Mouse (Mus musculus) heart, embryonic 15.5 days (tissue): ENCODE measurements around the gene Aipl1. TPM values are rescaled to one million over a fixed set of nuclear protein-coding genes. Genes with fewer than 3 reads are reported as not detected.

Source experiments
- ATAC-seq: fragments of 200-750 bp; cut with Nextera tagmentation; replicated peaks from 2 replicates; pipeline ENCODE4 v1.8.0; 2017; ENCODE audit warnings: low read depth, moderate TSS enrichment; ENCODE audit not compliant: insufficient number of reproducible peaks, insufficient read depth, low FRiP score
- H3K27ac ChIP-seq: fragments of 300-500 bp; sonication (generic); 2 replicates; pipeline ENCODE4 v1.5.1; 2015; ENCODE audit warnings: mild to moderate bottlenecking, inconsistent platforms
- H3K27me3 ChIP-seq: fragments of 300-500 bp; sonication (generic); 2 replicates; pipeline ENCODE4 v1.6.1; 2015; ENCODE audit warnings: inconsistent platforms
- H3K36me3 ChIP-seq: fragments of 300-500 bp; sonication (generic); 2 replicates; pipeline ENCODE4 v1.6.1; 2015; ENCODE audit warnings: mild to moderate bottlenecking, inconsistent platforms
- H3K4me1 ChIP-seq: fragments of 300-500 bp; sonication (generic); replicated peaks from 2 replicates; pipeline ENCODE4 v1.6.1; 2015; ENCODE audit warnings: inconsistent platforms
- H3K4me2 ChIP-seq: fragments of 300-500 bp; sonication (generic); 2 replicates; pipeline ENCODE4 v1.6.1; 2015; ENCODE audit warnings: inconsistent platforms, mild to moderate bottlenecking, moderate library complexity
- H3K4me3 ChIP-seq: fragments of 300-500 bp; sonication (generic); 2 replicates; pipeline ENCODE4 v1.5.1; 2015; ENCODE audit warnings: mild to moderate bottlenecking, inconsistent platforms
- H3K9ac ChIP-seq: fragments of 300-500 bp; sonication (generic); 2 replicates; pipeline ENCODE4 v1.6.1; 2015; ENCODE audit warnings: mild to moderate bottlenecking, inconsistent platforms
- H3K9me3 ChIP-seq: fragments of 300-500 bp; sonication (generic); replicated peaks from 2 replicates; pipeline ENCODE4 v1.6.1; 2016; ENCODE audit warnings: inconsistent platforms
- WGBS: fragments of 180-500 bp; shearing (Covaris S2); methylation state at CpG from one replicate; pipeline ENCODE4 v1.1.7; 2015; ENCODE audit warnings: mixed read lengths; 5-methylcytosine and 5-hydroxymethylcytosine counted together
- polyA plus RNA-seq: library from polyadenylated mRNA; unstranded; fragments of >200 nt; fragmentation: Nextera tagmentation; extraction: Ambion mirVana; gene quantifications from 2 replicates; pipeline ENCODE4 v1.2.1, GENCODE M21; 2015

Aipl1 gene
- polyA plus RNA-seq, 1 experiment from 2014 or later = 0.21 TPM

DNA sequence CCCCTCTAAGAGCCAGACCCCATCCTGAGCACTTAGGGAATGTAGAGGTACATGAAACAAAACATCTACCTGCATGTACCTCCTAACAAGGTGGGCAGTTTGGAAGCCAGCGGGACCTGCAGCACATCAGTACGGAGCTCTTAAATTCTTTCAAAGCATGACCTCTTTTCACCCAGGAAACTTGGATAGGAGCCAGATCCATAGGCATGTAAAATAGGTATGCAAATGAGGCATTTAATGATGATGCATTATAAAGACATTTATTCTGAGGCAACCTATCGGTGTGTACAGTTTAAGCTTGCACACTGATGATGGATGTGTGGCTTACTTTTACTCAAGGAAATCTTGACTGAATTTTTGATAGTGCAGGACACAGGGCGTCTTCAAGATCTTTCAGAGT, 22.6 kb downstream of the Aipl1 start:
- Histone ChIP-seq H3K36me3 (no peaks in the 10 kb centered on the region), H3K27ac (no peak overlapping the region), H3K9ac (no peak overlapping the region), H3K4me3 (no peak overlapping the region), H3K9me3 (no peaks in the 10 kb centered on the region), H3K4me2 (no peak overlapping the region), H3K4me1 (peaks cover 4% of the 10 kb centered on the region), H3K27me3 (no peaks in the 10 kb centered on the region)
- no peak for ATAC-seq
- 77% methylated on average over 4 of the region's 4 CpGs for WGBS

- 53% methylated on average over 1 of the region's 1 CpGs for whole genome bisulfite sequencing
Measured at GRCm38 (mm10) chr11:72011955-72012354, 25.4 kb downstream of the Aipl1 start.

GRCm38 (mm10) chr11:72010940-72011722, 26.2 kb downstream of the Aipl1 start:
- no peak overlapping the region for H3K4me3 ChIP-seq
- no peaks in the 10 kb centered on the region for H3K27me3 ChIP-seq
- H3K27ac ChIP-seq = no peak overlapping the region
- H3K4me2 ChIP-seq = no peak overlapping the region
- H3K9me3 ChIP-seq = no peaks in the 10 kb centered on the region
- H3K4me1 ChIP-seq = peaks cover 8% of the 10 kb centered on the region
- H3K9ac ChIP-seq = no peak overlapping the region
- H3K36me3 ChIP-seq = no peaks in the 10 kb centered on the region
- 55% methylated on average over 9 of the region's 9 CpGs for WGBS
- ATAC-seq = no peak

More at GRCm38 (mm10) chr11:72011955-72012354, 25.4 kb downstream of the Aipl1 start:
- no peaks in the 10 kb centered on the region for H3K36me3 ChIP-seq
- no peak overlapping the region for H3K4me2 ChIP-seq
- H3K4me3 ChIP-seq = no peak overlapping the region
- no peaks in the 10 kb centered on the region for H3K27me3 ChIP-seq
- no peak for ATAC-seq
- peaks cover 8% of the 10 kb centered on the region for H3K4me1 ChIP-seq
- no peaks in the 10 kb centered on the region for H3K9me3 ChIP-seq
- no peak overlapping the region for H3K27ac ChIP-seq
- no peak overlapping the region for H3K9ac ChIP-seq

DNA sequence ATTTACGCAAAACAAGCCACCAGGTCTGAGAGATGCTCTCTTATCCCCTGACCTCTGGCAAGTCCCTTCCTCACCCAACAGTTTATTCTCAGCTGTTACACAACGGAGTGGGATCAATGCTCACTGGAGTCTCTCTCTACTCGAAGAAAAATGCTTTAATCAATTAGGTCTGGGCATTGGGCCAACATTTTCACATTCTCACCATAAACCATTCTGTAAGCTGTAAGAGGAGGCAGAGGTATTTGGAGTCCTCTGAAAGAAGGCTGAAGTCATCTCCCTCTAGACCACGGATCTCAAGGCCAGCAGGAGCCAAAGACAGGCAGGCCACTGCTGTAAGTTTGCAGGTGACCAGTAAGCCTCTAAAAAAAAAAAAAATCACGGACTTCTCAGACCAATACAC, 26.9 kb downstream of the Aipl1 start:
- H3K4me3 ChIP-seq = no peak overlapping the region
- H3K9ac ChIP-seq = no peak overlapping the region
- H3K36me3 ChIP-seq = no peaks in the 10 kb centered on the region
- no peaks in the 10 kb centered on the region for H3K27me3 ChIP-seq
- H3K9me3 ChIP-seq = no peaks in the 10 kb centered on the region
- H3K4me1 ChIP-seq = peaks cover 8% of the 10 kb centered on the region
- no peak overlapping the region for H3K4me2 ChIP-seq
- 24% methylated on average over 5 of the region's 5 CpGs for WGBS
- ATAC-seq = no peak
- no peak overlapping the region for H3K27ac ChIP-seq

DNA sequence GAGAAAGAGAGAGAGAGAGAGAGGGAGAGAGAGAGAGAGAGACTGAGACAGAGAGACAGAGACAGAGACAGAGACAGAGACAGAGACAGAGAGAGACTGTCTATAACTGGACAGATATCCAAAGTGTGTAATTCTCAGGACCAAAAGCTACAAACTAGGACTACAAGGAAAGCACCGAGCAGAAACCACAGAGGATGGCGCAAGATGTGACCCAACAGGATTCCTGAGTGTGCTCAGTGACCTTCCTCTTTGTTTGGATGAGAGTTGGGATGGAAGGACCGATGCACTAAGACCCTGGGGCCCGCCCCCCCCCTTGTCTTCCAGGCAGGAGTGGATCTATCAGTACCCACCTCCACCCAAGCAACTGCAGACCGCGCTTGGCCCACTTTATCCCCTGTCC, 31.8 kb downstream of the Aipl1 start:
- no peaks in the 10 kb centered on the region for H3K36me3 ChIP-seq
- H3K9me3 ChIP-seq = no peaks in the 10 kb centered on the region
- no peak overlapping the region for H3K4me3 ChIP-seq
- no peaks in the 10 kb centered on the region for H3K27me3 ChIP-seq
- ATAC-seq = no peak
- H3K9ac ChIP-seq = no peak overlapping the region
- H3K4me2 ChIP-seq = no peak overlapping the region
- H3K27ac ChIP-seq = no peak overlapping the region
- WGBS = 80% methylated on average over 6 of the region's 6 CpGs
- H3K4me1 ChIP-seq = peaks cover 7% of the 10 kb centered on the region

DNA sequence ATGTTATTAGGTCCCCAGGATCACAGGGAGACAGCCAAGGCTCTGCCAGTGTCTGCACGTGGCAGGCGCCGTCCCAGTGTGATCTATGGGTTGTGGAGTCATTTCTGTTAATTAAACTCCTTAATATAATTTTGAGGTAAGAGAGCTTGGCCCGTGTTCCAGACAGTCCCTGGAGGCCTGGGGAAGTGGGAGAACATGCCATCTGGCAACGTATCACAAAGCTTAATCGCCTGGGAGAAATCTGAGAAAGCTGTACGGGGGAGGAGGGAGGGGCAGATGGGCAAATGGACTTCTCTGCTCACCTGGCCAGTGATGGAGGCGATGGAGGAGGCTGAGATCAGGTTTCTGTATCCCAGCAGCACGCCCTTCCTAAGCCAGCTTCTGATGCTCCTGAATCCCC, 34.1 kb downstream of the Aipl1 start:
- Histone ChIP-seq H3K4me2 (no peak overlapping the region), H3K4me1 (peaks cover 4% of the 10 kb centered on the region; the same call in 1 of the 2 replicates), H3K36me3 (no peaks in the 10 kb centered on the region), H3K27ac (no peak overlapping the region), H3K9me3 (no peaks in the 10 kb centered on the region), H3K9ac (no peak overlapping the region), H3K27me3 (no peaks in the 10 kb centered on the region), H3K4me3 (no peak overlapping the region)
- WGBS = 60% methylated on average over 9 of the region's 9 CpGs
- no peak for ATAC-seq

DNA sequence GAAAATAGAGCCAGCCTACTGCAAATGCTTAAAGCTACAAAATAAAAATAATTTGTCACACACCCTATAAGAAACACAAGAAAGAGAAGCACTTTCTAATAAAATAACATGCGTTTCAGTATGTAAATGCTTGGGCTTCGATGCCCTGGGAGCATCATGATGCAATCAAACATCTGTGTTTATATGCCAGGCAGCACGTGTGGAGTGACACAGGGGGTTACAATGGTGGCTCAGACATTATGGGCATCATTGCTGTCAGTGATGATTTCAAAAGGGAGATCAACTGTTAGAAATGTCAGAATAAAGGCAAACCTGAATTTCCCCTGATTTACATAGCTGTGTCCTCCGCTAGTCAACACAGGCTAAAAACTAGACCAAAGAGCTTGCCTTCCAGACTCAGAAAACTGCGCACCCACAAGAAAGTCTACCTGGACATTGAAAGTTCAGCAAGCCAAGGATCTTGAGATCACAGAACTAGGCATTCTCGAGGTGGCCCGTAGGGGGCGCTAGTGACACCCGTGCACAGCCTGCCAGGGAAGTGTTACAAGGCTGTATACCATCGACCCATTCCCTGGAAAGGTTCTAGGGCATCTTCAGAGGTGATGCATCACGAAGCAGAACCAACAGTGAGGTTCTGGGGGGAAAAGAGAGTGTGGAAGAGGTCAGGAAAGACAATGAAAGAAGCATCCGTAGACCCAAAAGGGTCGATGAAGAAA, 35.0 kb downstream of the Aipl1 start:
- Histone ChIP-seq H3K4me1 (no peaks in the 10 kb centered on the region), H3K27me3 (0 out of 2 replicates have a peak, but pooled peaks cover 6% of the 10 kb centered on the region), H3K4me2 (no peak overlapping the region), H3K4me3 (no peak overlapping the region), H3K9me3 (no peaks in the 10 kb centered on the region), H3K27ac (no peak overlapping the region), H3K36me3 (no peaks in the 10 kb centered on the region), H3K9ac (no peak overlapping the region)
- no peak for ATAC-seq
- 45% methylated on average over 13 of the region's 13 CpGs for WGBS

GRCm38 (mm10) chr11:72000194-72000593, 37.1 kb downstream of the Aipl1 start:
- no peak for ATAC-seq
- 85% methylated on average over 6 of the region's 6 CpGs for WGBS
- no peak overlapping the region for H3K9ac ChIP-seq
- peaks cover 8% of the 10 kb centered on the region for H3K4me1 ChIP-seq
- H3K9me3 ChIP-seq = no peaks in the 10 kb centered on the region
- H3K4me2 ChIP-seq = no peak overlapping the region
- H3K4me3 ChIP-seq = no peak overlapping the region
- H3K27ac ChIP-seq = no peak overlapping the region
- H3K27me3 ChIP-seq = 0 out of 2 replicates have a peak, but pooled peaks cover 6% of the 10 kb centered on the region
- no peaks in the 10 kb centered on the region for H3K36me3 ChIP-seq

GRCm38 (mm10) chr11:71996805-71997204, 40.5 kb downstream of the Aipl1 start:
- 0 out of 2 replicates have a peak, but pooled peaks cover 6% of the 10 kb centered on the region for H3K27me3 ChIP-seq
- no peaks in the 10 kb centered on the region for H3K36me3 ChIP-seq
- peaks cover 8% of the 10 kb centered on the region for H3K4me1 ChIP-seq
- no peak for ATAC-seq
- H3K4me3 ChIP-seq = no peak overlapping the region
- 19% methylated on average over 11 of the region's 11 CpGs for WGBS
- no peak overlapping the region for H3K9ac ChIP-seq
- no peak overlapping the region for H3K27ac ChIP-seq
- H3K9me3 ChIP-seq = no peaks in the 10 kb centered on the region
- no peak overlapping the region for H3K4me2 ChIP-seq

DNA sequence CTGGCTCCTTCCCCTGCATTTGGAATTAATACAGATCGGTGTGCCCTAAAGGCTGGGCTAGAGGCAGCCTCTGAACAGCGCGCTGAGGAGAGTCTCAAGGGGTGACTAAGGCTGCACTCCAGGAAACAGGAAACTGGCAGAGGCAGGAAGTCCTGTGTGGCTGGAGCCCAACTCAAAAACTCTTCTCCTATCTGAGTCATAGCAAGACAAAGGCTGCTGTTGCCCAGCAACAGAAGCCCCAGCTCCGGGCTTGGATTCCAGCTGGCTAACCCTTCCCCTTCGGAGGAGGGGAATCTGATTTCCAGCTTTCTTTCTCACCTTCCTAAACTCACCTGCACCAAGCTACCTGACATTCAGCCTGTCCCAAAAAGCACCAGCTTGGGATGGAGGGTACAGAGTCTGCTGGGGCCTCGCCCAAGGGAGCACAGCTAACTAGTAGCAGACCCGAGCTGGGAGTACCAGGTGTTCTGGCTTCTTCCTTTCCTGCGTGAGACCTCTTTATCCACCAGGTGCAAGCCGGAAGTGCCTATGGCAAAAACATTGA, 41.3 kb downstream of the Aipl1 start:
- Histone ChIP-seq H3K4me2 (peak overlapping the region; percentile 39), H3K4me1 (peaks cover 8% of the 10 kb centered on the region), H3K36me3 (no peaks in the 10 kb centered on the region), H3K4me3 (no peak overlapping the region; the same call in 1 of the 2 replicates), H3K27ac (peak overlapping the region; percentile 39), H3K9me3 (no peaks in the 10 kb centered on the region), H3K9ac (no peak overlapping the region), H3K27me3 (0 out of 2 replicates have a peak, but pooled peaks cover 6% of the 10 kb centered on the region)
- 24% methylated on average over 9 of the region's 9 CpGs for WGBS
- ATAC-seq = peak; percentile 85

DNA sequence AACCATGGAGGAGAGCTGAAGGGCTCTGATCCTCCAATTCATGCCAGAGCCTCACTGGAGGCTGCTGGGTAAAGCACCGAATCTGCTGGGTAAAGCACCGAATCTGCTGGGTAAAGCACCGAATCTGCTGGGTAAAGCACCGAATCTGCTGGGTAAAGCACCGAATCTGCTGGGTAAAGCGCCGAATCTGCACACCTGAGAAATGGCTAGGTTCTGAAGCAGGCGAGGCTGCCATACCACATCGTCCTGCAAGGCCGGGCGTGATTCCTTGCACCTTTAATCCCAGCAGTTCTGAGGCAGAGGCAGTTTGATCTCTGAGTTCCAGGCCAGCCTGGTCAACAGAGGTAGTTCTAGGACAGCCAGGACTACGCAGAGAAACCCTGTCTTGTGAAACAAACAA, 44.9 kb downstream of the Aipl1 start:
- no peak overlapping the region for H3K27ac ChIP-seq
- H3K4me1 ChIP-seq = peaks cover 8% of the 10 kb centered on the region
- no peak for ATAC-seq
- no peak overlapping the region for H3K9ac ChIP-seq
- 0 out of 2 replicates have a peak, but pooled peaks cover 2% of the 10 kb centered on the region for H3K27me3 ChIP-seq
- no peak overlapping the region for H3K4me2 ChIP-seq
- H3K4me3 ChIP-seq = no peak overlapping the region
- no peaks in the 10 kb centered on the region for H3K9me3 ChIP-seq
- no peaks in the 10 kb centered on the region for H3K36me3 ChIP-seq
- WGBS = 84% methylated on average over 12 of the region's 12 CpGs
